Mouse (Mus musculus): ENCODE measurements around the gene Serpine2. TPM values are rescaled to one million over a fixed set of nuclear protein-coding genes. Genes with fewer than 3 reads are reported as not detected.
A peak's percentile ranks its signal among the peaks of the same experiment; 100 is the strongest.

The Serpine2 gene
- polyA plus RNA-seq, 1 experiment from 2014 or later = 96.8 TPM

DNA sequence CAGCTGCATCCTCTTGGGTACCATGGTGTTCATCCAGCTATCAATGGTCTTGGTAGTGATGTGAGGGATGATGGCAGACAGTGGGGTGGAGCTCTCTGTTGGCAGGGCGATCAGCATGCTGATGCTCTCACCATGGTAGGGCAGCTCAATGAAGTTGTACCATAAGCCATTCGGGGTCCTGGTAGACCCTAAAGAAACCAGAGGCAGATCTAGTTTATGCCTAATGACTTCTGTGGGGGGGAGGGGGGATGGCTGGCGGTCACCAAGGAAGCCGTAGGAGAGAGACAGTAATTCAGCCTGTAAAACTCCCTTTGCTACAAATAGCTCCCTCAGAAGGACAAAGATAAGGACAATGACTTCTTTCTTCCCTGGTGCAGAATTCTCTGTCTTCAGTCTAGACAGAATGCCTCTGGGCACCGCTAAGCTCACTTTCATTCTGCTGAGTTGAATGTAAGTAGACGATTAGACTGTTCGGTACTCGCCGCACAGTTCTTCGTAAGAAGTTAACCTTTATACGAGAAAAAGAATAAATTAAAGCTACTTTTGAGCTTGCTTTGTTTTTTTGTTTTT lies 58.0 kb downstream of the Serpine2 start:
- WGBS = 85% methylated on average over 11 of the region's 11 CpGs
- Histone ChIP-seq H3K4me1 (replicated peaks) (no peaks in the 10 kb centered on the region), H3K9ac (no peak overlapping the region), H3K36me3 (no peaks in the 10 kb centered on the region), H3K4me3 (replicated peaks) (no peak overlapping the region), H3K27me3 (replicated peaks) (no peaks in the 10 kb centered on the region), H3K9me3 (no peaks in the 10 kb centered on the region), H3K4me2 (replicated peaks) (no peak overlapping the region), H3K27ac (no peak overlapping the region)
- ATAC-seq = no peak

DNA sequence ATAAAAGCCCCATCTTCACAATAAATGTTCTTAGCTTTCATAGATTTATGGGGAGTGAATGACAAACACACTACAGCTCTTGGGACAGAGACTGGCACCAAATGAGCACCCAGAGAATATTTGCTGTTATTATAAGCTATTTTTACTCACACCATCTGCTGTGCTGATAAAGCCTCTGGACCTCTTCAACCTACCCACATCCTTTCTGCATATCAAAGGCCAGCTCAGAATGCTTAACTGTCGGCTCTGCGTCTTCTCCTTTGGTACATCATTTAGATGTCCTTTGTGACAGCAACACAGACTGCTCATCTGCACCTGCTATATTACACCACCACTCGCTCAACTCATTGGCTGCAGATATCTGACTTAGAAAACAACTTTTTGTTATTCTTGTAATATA lies 63.9 kb downstream of the Serpine2 start:
- ATAC-seq = no peak
- WGBS = 89% methylated on average over 3 of the region's 3 CpGs
- Histone ChIP-seq H3K36me3 (no peaks in the 10 kb centered on the region), H3K4me1 (replicated peaks) (no peaks in the 10 kb centered on the region), H3K9ac (no peak overlapping the region), H3K9me3 (no peaks in the 10 kb centered on the region), H3K4me3 (replicated peaks) (no peak overlapping the region), H3K27ac (no peak overlapping the region), H3K4me2 (replicated peaks) (no peak overlapping the region), H3K27me3 (replicated peaks) (no peaks in the 10 kb centered on the region)

DNA sequence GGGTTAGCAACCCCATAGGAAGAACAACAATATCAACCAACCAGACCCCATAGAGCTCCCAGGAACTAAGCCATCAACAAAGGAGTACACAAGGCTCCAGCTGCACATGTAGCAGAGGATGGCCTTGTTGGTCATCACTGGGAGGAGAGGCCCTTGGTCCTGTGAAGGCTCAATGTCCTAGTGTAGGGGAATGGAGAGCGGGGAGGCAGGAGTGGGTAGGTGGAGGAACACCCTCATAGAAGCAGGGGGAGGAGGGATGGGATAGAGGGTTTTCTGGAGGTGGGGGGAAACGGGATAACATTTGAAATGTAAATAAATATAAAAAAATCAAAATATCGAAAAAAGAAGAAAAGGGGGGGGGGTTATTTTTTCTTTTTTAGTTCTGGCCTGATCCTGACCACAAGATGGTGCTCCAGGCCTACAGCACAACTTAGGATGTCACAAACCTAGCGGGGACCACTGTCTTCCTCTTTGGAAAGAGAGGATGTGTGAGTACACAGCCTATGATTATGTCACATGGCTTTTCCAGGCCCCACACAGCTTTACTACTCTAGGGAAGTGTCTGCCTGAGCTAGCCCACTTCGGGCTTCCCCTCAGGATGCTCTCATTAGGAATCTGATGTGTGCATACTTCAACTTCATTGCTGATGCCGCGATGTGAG lies 74.6 kb downstream of the Serpine2 start:
- no peak for ATAC-seq
- no peaks in the 10 kb centered on the region for H3K9me3 ChIP-seq
- H3K4me1 ChIP-seq (replicated peaks) = no peaks in the 10 kb centered on the region
- 66% methylated on average over 7 of the region's 7 CpGs for WGBS
- H3K27ac ChIP-seq = no peak overlapping the region
- H3K4me2 ChIP-seq (replicated peaks) = no peak overlapping the region
- no peaks in the 10 kb centered on the region for H3K27me3 ChIP-seq (replicated peaks)
- H3K4me3 ChIP-seq (replicated peaks) = no peak overlapping the region
- H3K9ac ChIP-seq = no peak overlapping the region
- peaks cover 14% of the 10 kb centered on the region for H3K36me3 ChIP-seq

DNA sequence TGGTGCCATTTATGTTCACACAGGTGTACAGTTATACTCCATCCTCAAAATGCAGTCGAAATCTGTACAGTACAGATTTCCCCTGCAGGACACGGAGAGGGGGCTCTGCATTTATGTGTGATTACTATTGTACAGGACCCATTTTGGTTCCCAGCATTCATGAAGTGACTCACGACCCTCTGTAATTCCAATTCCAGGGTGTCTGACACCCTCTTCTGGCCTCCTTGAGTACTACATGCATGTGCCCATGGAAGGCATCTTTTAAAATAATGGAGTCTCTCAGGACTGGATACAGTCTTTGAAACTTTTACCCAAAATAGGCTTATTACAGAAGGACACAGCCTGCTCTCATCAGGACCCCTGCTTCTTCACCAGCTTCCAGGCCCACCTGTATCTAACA lies 78.5 kb downstream of the Serpine2 start:
- H3K4me2 ChIP-seq (replicated peaks) = no peak overlapping the region
- H3K4me3 ChIP-seq (replicated peaks) = no peak overlapping the region
- 89% methylated on average over 3 of the region's 3 CpGs for WGBS
- no peaks in the 10 kb centered on the region for H3K9me3 ChIP-seq
- no peak overlapping the region for H3K27ac ChIP-seq
- no peaks in the 10 kb centered on the region for H3K27me3 ChIP-seq (replicated peaks)
- no peak for ATAC-seq
- H3K9ac ChIP-seq = no peak overlapping the region
- peaks cover 22% of the 10 kb centered on the region for H3K36me3 ChIP-seq
- no peaks in the 10 kb centered on the region for H3K4me1 ChIP-seq (replicated peaks)

DNA sequence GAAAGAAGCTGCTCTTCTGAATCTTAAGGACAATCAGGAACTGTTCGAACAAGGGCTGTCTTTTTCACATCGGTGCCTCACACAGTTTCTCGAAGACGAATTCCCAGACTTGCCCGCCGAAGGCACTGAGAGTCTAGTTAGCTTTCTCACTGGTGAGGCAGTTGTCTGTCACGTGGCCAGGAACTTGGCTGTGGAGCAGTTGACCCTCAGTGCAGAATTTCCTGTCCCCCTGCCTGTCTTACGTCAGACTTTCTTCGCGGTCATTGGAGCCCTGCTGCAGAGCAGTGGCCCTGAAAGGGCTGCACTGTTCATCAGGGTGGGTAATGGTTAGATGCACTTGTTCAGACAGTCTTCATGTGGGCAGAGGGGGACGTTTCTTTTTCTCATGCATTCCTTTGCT lies 83.0 kb downstream of the Serpine2 start:
- Histone ChIP-seq H3K36me3 (peaks cover 21% of the 10 kb centered on the region), H3K27ac (no peak overlapping the region), H3K4me1 (replicated peaks) (no peaks in the 10 kb centered on the region), H3K4me3 (replicated peaks) (no peak overlapping the region), H3K9ac (no peak overlapping the region), H3K27me3 (replicated peaks) (no peaks in the 10 kb centered on the region), H3K9me3 (no peaks in the 10 kb centered on the region), H3K4me2 (replicated peaks) (no peak overlapping the region)
- no peak for ATAC-seq
- WGBS = 78% methylated on average over 11 of the region's 11 CpGs

DNA sequence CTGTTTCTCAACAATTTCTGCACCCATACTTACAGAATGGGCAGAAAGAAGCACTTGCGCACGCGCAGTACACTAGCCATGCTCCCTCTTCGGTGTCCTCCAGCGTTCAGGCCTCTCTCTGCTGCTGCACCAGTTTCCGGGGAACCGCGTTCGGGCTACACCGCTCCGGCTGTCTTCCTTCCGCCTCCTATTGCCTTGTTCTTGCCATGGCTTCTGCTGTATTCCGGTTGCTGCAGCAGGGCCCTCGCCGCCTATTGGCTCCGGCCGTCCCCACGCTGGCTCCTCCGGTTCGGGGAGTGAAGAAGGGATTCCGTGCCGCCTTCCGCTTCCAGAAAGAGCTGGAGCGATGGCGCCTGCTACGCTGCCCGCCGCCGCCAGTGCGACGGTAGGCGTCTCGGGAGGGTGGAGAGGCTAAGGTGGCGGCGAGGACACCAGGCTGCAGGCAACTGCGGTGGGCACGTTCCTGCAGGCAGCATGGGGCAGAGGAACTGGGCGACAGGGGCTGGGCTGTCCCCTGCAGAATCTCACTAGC lies 85.0 kb downstream of the Serpine2 start, which contains the start of the genes Mrpl44 and Wdfy1:
TSS of gene Mrpl44 (plus strand) at position 92 of the 532 bp plus-strand sequence.
TSS of gene Wdfy1 (minus strand) at position 217 of the 532 bp plus-strand sequence.
- Histone ChIP-seq H3K4me2 (replicated peaks) (peak within 1 kb of the TSS; percentile 61), H3K36me3 (peaks cover 5% of the 10 kb centered on the region), H3K4me3 (replicated peaks) (peak within 1 kb of the TSS; percentile 94), H3K27me3 (replicated peaks) (no peaks in the 10 kb centered on the region), H3K9ac (peak within 1 kb of the TSS; percentile 95), H3K4me1 (replicated peaks) (no peaks in the 10 kb centered on the region), H3K9me3 (no peaks in the 10 kb centered on the region), H3K27ac (peak within 1 kb of the TSS; percentile 86)
- under 1% methylated on average over 38 of the region's 38 CpGs for WGBS
- peak; percentile 100 for ATAC-seq

DNA sequence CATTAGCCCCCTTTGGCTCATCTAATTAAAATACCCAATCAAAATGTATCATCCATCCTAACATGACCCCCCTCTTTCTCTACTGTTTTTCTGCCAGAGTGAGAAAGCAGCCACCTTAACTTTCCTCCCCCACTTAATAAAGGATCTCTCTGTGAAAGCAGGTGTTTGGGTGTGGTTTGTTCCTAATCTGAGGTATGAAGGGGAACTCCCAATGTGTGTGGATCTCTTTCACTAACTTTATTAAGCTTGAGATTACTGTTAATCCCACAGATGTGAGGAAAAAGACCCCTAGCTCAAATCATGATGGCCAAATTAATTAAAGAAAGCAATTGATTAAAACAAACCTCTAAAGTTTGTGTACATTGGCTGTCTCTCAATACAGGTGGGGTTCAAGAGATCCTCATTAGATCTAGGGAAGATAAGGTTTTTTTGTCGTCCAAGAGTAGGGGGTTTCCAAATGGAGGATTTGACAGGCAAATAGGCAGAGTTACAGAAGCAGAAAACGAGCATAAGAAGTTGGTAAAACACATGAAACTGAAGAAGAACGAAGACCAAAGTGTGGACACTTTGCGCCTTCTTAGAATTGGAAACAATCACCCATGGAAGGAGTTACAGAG lies 86.7 kb downstream of the Serpine2 start:
- Histone ChIP-seq H3K4me2 (replicated peaks) (no peak overlapping the region), H3K4me3 (replicated peaks) (no peak overlapping the region), H3K4me1 (replicated peaks) (no peaks in the 10 kb centered on the region), H3K9me3 (no peaks in the 10 kb centered on the region), H3K27ac (no peak overlapping the region), H3K9ac (no peak overlapping the region), H3K27me3 (replicated peaks) (no peaks in the 10 kb centered on the region), H3K36me3 (no peaks in the 10 kb centered on the region)
- no peak for ATAC-seq
- WGBS = 83% methylated on average over 4 of the region's 4 CpGs

DNA sequence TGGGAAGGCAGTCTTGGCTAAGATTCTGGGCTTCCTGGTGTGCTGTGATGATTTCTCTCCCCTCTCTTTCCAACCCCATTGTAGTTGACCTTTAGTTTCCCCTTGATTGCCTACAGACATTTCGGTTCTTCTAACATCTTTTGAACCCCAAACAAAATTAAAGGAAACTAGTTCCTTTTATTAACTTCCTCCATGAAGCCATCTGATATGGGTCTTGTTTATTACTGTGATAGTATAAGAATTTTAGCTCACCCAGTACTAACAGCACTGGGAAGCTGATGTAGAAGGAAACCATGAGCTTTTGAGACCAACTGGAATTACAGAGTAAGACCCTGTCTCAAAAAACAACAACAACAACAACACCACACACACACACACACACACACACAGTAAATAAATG lies 92.7 kb downstream of the Serpine2 start:
- H3K36me3 ChIP-seq = no peaks in the 10 kb centered on the region
- ATAC-seq = no peak

DNA sequence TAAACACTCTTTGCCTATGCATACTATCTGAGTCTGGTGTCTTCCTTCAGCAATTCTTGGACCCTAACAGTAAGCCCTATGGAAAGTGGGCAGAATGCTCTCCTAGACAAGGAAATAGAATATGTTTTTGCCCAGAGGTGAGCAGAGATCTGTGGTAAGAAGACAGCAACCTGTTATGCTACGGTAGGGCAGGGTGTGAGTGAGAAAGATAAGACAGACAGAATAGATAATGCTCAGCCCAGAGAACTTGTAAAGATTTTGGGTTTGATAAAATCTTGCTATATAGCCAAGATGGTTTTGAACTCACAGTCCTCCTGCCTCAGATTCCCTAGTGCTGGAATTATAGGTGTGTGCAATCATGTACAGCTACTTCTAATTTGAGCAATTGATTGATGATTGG lies 96.5 kb downstream of the Serpine2 start:
- Histone ChIP-seq H3K27me3 (replicated peaks) (no peaks in the 10 kb centered on the region), H3K9ac (no peak overlapping the region), H3K36me3 (no peaks in the 10 kb centered on the region), H3K27ac (no peak overlapping the region), H3K4me3 (replicated peaks) (no peak overlapping the region), H3K4me1 (replicated peaks) (0 out of 2 replicates have a peak, but pooled peaks cover 10% of the 10 kb centered on the region), H3K4me2 (replicated peaks) (no peak overlapping the region), H3K9me3 (no peaks in the 10 kb centered on the region)
- whole genome bisulfite sequencing = 78% methylated on average over 1 of the region's 1 CpGs
- ATAC-seq = no peak

More for the DNA sequence above, 92.7 kb downstream of the Serpine2 start:
- no peak overlapping the region for H3K9ac ChIP-seq
- H3K9me3 ChIP-seq = no peaks in the 10 kb centered on the region
- H3K27ac ChIP-seq = no peak overlapping the region
- H3K4me1 ChIP-seq (replicated peaks) = no peaks in the 10 kb centered on the region
- no peak overlapping the region for H3K4me3 ChIP-seq (replicated peaks)
- H3K4me2 ChIP-seq (replicated peaks) = no peak overlapping the region
- no peaks in the 10 kb centered on the region for H3K27me3 ChIP-seq (replicated peaks)
- 58% methylated on average over 1 of the region's 1 CpGs for WGBS

DNA sequence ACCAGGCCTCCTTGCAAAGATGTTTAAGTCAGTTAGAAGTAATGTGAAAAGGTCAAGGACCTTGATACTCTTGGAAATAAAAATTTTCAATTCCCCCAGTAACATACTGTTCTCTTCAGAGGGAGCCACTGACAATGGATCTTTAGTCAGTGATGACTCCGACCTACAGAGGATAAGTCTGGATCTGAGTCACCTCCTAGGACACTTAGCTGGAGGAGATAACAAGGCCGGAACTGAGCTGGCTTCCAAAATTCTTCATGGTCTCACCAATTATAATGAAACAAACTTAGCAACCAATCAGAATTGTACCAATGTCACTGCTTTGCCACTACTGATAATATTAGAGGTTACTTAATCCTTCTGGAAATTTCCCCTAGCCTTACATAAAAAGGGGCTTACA lies 96.9 kb downstream of the Serpine2 start:
- Histone ChIP-seq H3K4me2 (replicated peaks) (no peak overlapping the region), H3K36me3 (no peaks in the 10 kb centered on the region), H3K27ac (no peak overlapping the region), H3K9ac (no peak overlapping the region), H3K4me1 (replicated peaks) (0 out of 2 replicates have a peak, but pooled peaks cover 10% of the 10 kb centered on the region), H3K9me3 (no peaks in the 10 kb centered on the region), H3K27me3 (replicated peaks) (no peaks in the 10 kb centered on the region), H3K4me3 (replicated peaks) (no peak overlapping the region)
- whole genome bisulfite sequencing = 91% methylated on average over 2 of the region's 2 CpGs
- ATAC-seq = no peak

DNA sequence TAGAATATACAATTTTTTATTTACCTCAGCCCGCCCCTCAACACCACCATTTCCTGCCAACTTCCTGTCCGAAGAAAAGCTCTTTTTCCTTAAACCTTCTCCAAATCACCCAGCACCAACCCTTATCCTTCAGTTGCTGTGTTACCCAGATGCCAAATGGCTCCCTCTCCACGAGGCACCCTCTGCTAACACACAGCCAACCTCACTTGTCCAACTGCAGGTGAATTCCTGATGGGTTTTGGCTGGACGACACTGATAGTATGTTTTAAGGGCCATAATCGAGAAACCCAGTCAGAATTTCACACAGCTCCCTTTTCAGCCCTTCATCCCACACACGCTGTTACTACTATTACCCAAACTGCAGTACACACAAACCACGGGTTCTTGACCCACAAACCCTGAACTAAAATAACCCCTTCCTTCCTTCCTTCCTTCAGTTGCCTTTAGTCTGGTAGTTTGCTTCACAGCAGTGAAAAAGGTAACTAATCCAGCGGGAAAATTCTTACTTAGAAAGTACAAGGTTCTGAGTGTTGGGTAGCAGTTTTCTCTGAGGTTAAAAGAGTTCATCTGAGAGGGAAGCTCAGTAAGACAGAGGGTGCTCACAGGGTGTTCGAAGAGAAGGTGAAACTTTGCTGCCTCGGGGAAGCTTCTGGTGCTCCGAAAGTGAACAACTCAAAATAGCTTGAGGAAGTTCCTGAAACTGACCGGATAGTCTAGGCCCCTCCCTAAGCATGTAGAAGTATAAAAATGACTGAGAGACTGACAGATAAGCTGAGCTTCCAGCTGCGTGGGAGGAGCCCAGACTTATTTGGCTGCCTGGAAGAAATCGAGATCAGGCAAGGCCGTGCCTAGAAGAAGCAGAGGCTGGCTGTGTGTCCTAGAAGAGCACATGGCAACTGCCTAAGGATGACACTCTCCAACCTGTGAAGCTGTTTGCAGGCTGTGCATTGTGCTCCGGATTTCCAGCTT lies 98.4 kb downstream of the Serpine2 start:
- no peak overlapping the region for H3K27ac ChIP-seq
- H3K27me3 ChIP-seq (replicated peaks) = no peaks in the 10 kb centered on the region
- no peaks in the 10 kb centered on the region for H3K9me3 ChIP-seq
- H3K36me3 ChIP-seq = no peaks in the 10 kb centered on the region
- 0 out of 2 replicates have a peak, but pooled peaks cover 10% of the 10 kb centered on the region for H3K4me1 ChIP-seq (replicated peaks)
- H3K9ac ChIP-seq = no peak overlapping the region
- no peak overlapping the region for H3K4me3 ChIP-seq (replicated peaks)
- peak overlapping the region; percentile 85 for H3K4me2 ChIP-seq (replicated peaks)
- 53% methylated on average over 16 of the region's 16 CpGs for WGBS
- no peak for ATAC-seq

DNA sequence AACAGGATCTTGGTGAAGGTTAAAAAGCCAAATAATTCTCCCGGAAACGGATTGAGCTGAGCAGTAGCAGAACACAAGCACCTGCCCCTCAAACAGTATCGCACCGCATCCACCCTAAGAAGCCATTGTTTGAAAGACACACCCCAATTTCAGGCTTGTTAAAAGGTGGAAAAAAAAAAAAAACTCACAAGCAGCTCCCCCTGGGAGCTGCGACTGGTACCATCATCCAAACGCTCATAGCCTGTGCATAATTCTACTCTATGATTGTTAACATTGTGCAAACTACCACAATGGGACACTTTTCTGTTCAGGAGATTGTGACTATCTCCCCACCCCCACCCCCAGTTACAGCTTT lies 99.1 kb downstream of the Serpine2 start:
- no peak overlapping the region for H3K9ac ChIP-seq
- peak; percentile 42 for ATAC-seq

More for the DNA sequence above, 99.1 kb downstream of the Serpine2 start:
- H3K27ac ChIP-seq = no peak overlapping the region
- H3K4me2 ChIP-seq (replicated peaks) = peak overlapping the region; percentile 85
- peak overlapping the region; percentile 91 for H3K4me3 ChIP-seq (replicated peaks)
- no peaks in the 10 kb centered on the region for H3K9me3 ChIP-seq
- no peaks in the 10 kb centered on the region for H3K36me3 ChIP-seq
- 0 out of 2 replicates have a peak, but pooled peaks cover 12% of the 10 kb centered on the region for H3K4me1 ChIP-seq (replicated peaks)
- H3K27me3 ChIP-seq (replicated peaks) = no peaks in the 10 kb centered on the region
- 2% methylated on average over 6 of the region's 6 CpGs for WGBS

Measured in intestine, embryonic 15.5 days (tissue).